Mouse (Mus musculus) limb, embryonic 10.5 days (tissue): ENCODE results near the gene Dstyk. TPM values are rescaled to one million over a fixed set of nuclear protein-coding genes. Genes with fewer than 3 reads are reported as not detected.
A peak's percentile ranks its signal among the peaks of the same experiment; 100 is the strongest.

Source experiments
- DNase-seq: peaks from one replicate; pipeline ENCODE4 v3.0.0-alpha.2; 2017; ENCODE audit warnings: low spot score
- H3K27ac ChIP-seq: fragments of 300-500 bp; sonication (generic); 2 replicates; pipeline ENCODE4 v1.5.1; 2016; ENCODE audit warnings: mild to moderate bottlenecking
- H3K27me3 ChIP-seq: fragments of 300-500 bp; sonication (generic); 2 replicates; pipeline ENCODE4 v1.6.1; 2016; ENCODE audit warnings: low read depth, mild to moderate bottlenecking; ENCODE audit not compliant: poor library complexity, severe bottlenecking
- H3K36me3 ChIP-seq: fragments of 300-500 bp; sonication (generic); 2 replicates; pipeline ENCODE4 v1.6.1; 2016; ENCODE audit warnings: mild to moderate bottlenecking, moderate library complexity
- H3K4me1 ChIP-seq: fragments of 300-500 bp; sonication (generic); 2 replicates; pipeline ENCODE4 v1.6.1; 2016
- H3K4me3 ChIP-seq: fragments of 300-500 bp; sonication (generic); 2 replicates; pipeline ENCODE4 v1.5.1; 2016; ENCODE audit warnings: mild to moderate bottlenecking, moderate library complexity
- H3K9me3 ChIP-seq: fragments of 300-500 bp; sonication (generic); replicated peaks from 2 replicates; pipeline ENCODE4 v1.6.1; 2016; ENCODE audit warnings: mild to moderate bottlenecking
- WGBS: fragments of 180-500 bp; shearing (Covaris S2); methylation state at CpG from one replicate; pipeline ENCODE4 v1.1.7; 2016; 5-methylcytosine and 5-hydroxymethylcytosine counted together
- polyA plus RNA-seq: library from polyadenylated mRNA; unstranded; fragments of >200 nt; fragmentation: Nextera tagmentation; extraction: Ambion mirVana; gene quantifications from 2 replicates; pipeline ENCODE4 v1.2.1, GENCODE M21; 2016

Dstyk gene
- polyA plus RNA-seq, 1 experiment from 2014 or later: 15.9 TPM

GRCm38 (mm10) chr1:132474496-132474895 lies 57.1 kb downstream of the Dstyk start:
- Histone ChIP-seq H3K36me3 (no peaks in the 10 kb centered on the region), H3K27me3 (no peaks in the 10 kb centered on the region), H3K27ac (no peak overlapping the region), H3K4me3 (no peak overlapping the region), H3K9me3 (no peaks in the 10 kb centered on the region), H3K4me1 (peaks cover 20% of the 10 kb centered on the region)
- no peak for DNase-seq
- 97% methylated on average over 1 of the region's 1 CpGs for WGBS

GRCm38 (mm10) chr1:132476575-132476927 lies 59.2 kb downstream of the Dstyk start:
- Histone ChIP-seq H3K4me3 (peak overlapping the region; percentile 74), H3K4me1 (peaks cover 20% of the 10 kb centered on the region), H3K27me3 (no peaks in the 10 kb centered on the region), H3K9me3 (no peaks in the 10 kb centered on the region), H3K36me3 (no peaks in the 10 kb centered on the region), H3K27ac (peak overlapping the region; percentile 92)
- DNase-seq: no peak
- 6% methylated on average over 9 of the region's 9 CpGs for WGBS

GRCm38 (mm10) chr1:132476928-132477691 lies 59.8 kb downstream of the Dstyk start, which contains the start of gene Rbbp5:
Gene Rbbp5, plus strand, starts transcription at chr1:132477365.
- H3K27ac ChIP-seq: peak within 1 kb of the TSS; percentile 92
- no peaks in the 10 kb centered on the region for H3K9me3 ChIP-seq
- H3K4me1 ChIP-seq: peaks cover 20% of the 10 kb centered on the region
- H3K4me3 ChIP-seq: peak within 1 kb of the TSS; percentile 74
- peak; percentile 89 for DNase-seq
- no peaks in the 10 kb centered on the region for H3K27me3 ChIP-seq
- WGBS: under 1% methylated on average over 43 of the region's 43 CpGs
- no peaks in the 10 kb centered on the region for H3K36me3 ChIP-seq

GRCm38 (mm10) chr1:132479438-132479837 lies 62.1 kb downstream of the Dstyk start:
- no peak overlapping the region for H3K4me3 ChIP-seq
- no peaks in the 10 kb centered on the region for H3K9me3 ChIP-seq
- no peaks in the 10 kb centered on the region for H3K27me3 ChIP-seq
- no peak overlapping the region for H3K27ac ChIP-seq
- no peak for DNase-seq
- H3K4me1 ChIP-seq: peaks cover 20% of the 10 kb centered on the region
- WGBS: 85% methylated on average over 1 of the region's 1 CpGs
- peaks cover 10% of the 10 kb centered on the region for H3K36me3 ChIP-seq

- Histone ChIP-seq H3K9me3 (no peaks in the 10 kb centered on the region), H3K27me3 (no peaks in the 10 kb centered on the region), H3K4me3 (no peak overlapping the region), H3K36me3 (peaks cover 32% of the 10 kb centered on the region), H3K27ac (no peak overlapping the region), H3K4me1 (peaks cover 10% of the 10 kb centered on the region)
- no peak for DNase-seq
- WGBS: 90% methylated on average over 2 of the region's 2 CpGs
These were observed 64.3 kb downstream of the Dstyk start for GRCm38 (mm10) chr1:132481619-132482018.

GRCm38 (mm10) chr1:132483234-132483633 lies 65.9 kb downstream of the Dstyk start:
- H3K36me3 ChIP-seq: peaks cover 46% of the 10 kb centered on the region
- no peak for DNase-seq
- no peak overlapping the region for H3K27ac ChIP-seq
- H3K27me3 ChIP-seq: no peaks in the 10 kb centered on the region
- H3K4me3 ChIP-seq: no peak overlapping the region
- H3K4me1 ChIP-seq: peaks cover 5% of the 10 kb centered on the region
- H3K9me3 ChIP-seq: no peaks in the 10 kb centered on the region
- WGBS: 90% methylated on average over 3 of the region's 3 CpGs

GRCm38 (mm10) chr1:132483759-132484158 lies 66.4 kb downstream of the Dstyk start:
- no peaks in the 10 kb centered on the region; the same call in 1 of the 2 replicates for H3K4me1 ChIP-seq
- peaks cover 51% of the 10 kb centered on the region for H3K36me3 ChIP-seq
- no peak overlapping the region for H3K4me3 ChIP-seq
- H3K9me3 ChIP-seq: no peaks in the 10 kb centered on the region
- H3K27ac ChIP-seq: no peak overlapping the region
- 93% methylated on average over 6 of the region's 6 CpGs for WGBS
- DNase-seq: no peak
- H3K27me3 ChIP-seq: no peaks in the 10 kb centered on the region

GRCm38 (mm10) chr1:132500535-132500934 lies 83.2 kb downstream of the Dstyk start:
- Histone ChIP-seq H3K36me3 (peaks cover 95% of the 10 kb centered on the region), H3K9me3 (no peaks in the 10 kb centered on the region), H3K27ac (no peak overlapping the region), H3K27me3 (no peaks in the 10 kb centered on the region), H3K4me1 (no peaks in the 10 kb centered on the region), H3K4me3 (no peak overlapping the region)
- DNase-seq: no peak
- WGBS: 93% methylated on average over 2 of the region's 2 CpGs

GRCm38 (mm10) chr1:132505155-132505554 lies 87.8 kb downstream of the Dstyk start:
- 96% methylated on average over 5 of the region's 5 CpGs for whole genome bisulfite sequencing
- Histone ChIP-seq H3K4me3 (no peak overlapping the region), H3K27ac (no peak overlapping the region), H3K4me1 (no peaks in the 10 kb centered on the region), H3K9me3 (no peaks in the 10 kb centered on the region), H3K27me3 (no peaks in the 10 kb centered on the region), H3K36me3 (peaks cover 84% of the 10 kb centered on the region)
- DNase-seq: no peak

- Histone ChIP-seq H3K27ac (no peak within 1 kb of the TSS), H3K4me3 (no peak within 1 kb of the TSS), H3K9me3 (no peaks in the 10 kb centered on the region), H3K4me1 (peaks cover 2% of the 10 kb centered on the region; the same call in 1 of the 2 replicates), H3K36me3 (peaks cover 75% of the 10 kb centered on the region), H3K27me3 (no peaks in the 10 kb centered on the region)
- WGBS: 91% methylated on average over 7 of the region's 7 CpGs
- DNase-seq: no peak
These were observed 88.7 kb downstream of the Dstyk start, which contains the start of gene Tmem81 for GRCm38 (mm10) chr1:132506058-132506457. Gene Tmem81, plus strand, starts transcription at chr1:132506230.

GRCm38 (mm10) chr1:132506656-132507055 lies 89.3 kb downstream of the Dstyk start:
- Histone ChIP-seq H3K36me3 (peaks cover 69% of the 10 kb centered on the region), H3K27ac (no peak overlapping the region), H3K4me1 (peaks cover 8% of the 10 kb centered on the region), H3K9me3 (no peaks in the 10 kb centered on the region), H3K4me3 (no peak overlapping the region), H3K27me3 (no peaks in the 10 kb centered on the region)
- no peak for DNase-seq
- 92% methylated on average over 7 of the region's 7 CpGs for WGBS

GRCm38 (mm10) chr1:132509771-132510170 lies 92.4 kb downstream of the Dstyk start:
- WGBS: 87% methylated on average over 5 of the region's 5 CpGs
- no peaks in the 10 kb centered on the region for H3K9me3 ChIP-seq
- peaks cover 18% of the 10 kb centered on the region for H3K4me1 ChIP-seq
- H3K4me3 ChIP-seq: no peak overlapping the region
- DNase-seq: no peak
- H3K36me3 ChIP-seq: peaks cover 40% of the 10 kb centered on the region
- no peak overlapping the region for H3K27ac ChIP-seq
- peaks cover 11% of the 10 kb centered on the region; the same call in 1 of the 2 replicates for H3K27me3 ChIP-seq

GRCm38 (mm10) chr1:132511521-132511920 lies 94.2 kb downstream of the Dstyk start:
- no peaks in the 10 kb centered on the region for H3K9me3 ChIP-seq
- H3K27me3 ChIP-seq: peaks cover 11% of the 10 kb centered on the region; the same call in 1 of the 2 replicates
- no peak overlapping the region for H3K4me3 ChIP-seq
- H3K36me3 ChIP-seq: peaks cover 22% of the 10 kb centered on the region
- 47% methylated on average over 8 of the region's 8 CpGs for WGBS
- no peak for DNase-seq
- peaks cover 18% of the 10 kb centered on the region for H3K4me1 ChIP-seq
- peak overlapping the region; percentile 42; the same call in 1 of the 2 replicates for H3K27ac ChIP-seq
